Mouse (Mus musculus) bone marrow, adult 2 months (tissue): ENCODE data around the gene Tifa. TPM values are rescaled to one million over a fixed set of nuclear protein-coding genes. Genes with fewer than 3 reads are reported as not detected.

ENCODE experiments used
- H3K27ac ChIP-seq: fragments of 200-500 bp; 2 replicates; pipeline ENCODE4 v1.5.1; 2012; ENCODE audit warnings: low read depth, mild to moderate bottlenecking, control low read depth, inconsistent platforms, low read length; ENCODE audit not compliant: control insufficient read depth, poor library complexity, insufficient read depth
- H3K4me1 ChIP-seq: fragments of 200-500 bp; 2 replicates; pipeline ENCODE4 v1.6.1; 2011; ENCODE audit warnings: low read length; ENCODE audit not compliant: control insufficient read depth, insufficient read depth
- H3K4me3 ChIP-seq: fragments of 200-500 bp; replicated peaks from 2 replicates; pipeline ENCODE3; 2011; ENCODE audit warnings: mild to moderate bottlenecking, low read depth, low read length, control low read depth; ENCODE audit not compliant: control insufficient read depth
- CTCF ChIP-seq: fragments of 200-500 bp; IDR thresholded peaks from 2 replicates; pipeline ENCODE4 v1.5.1; 2011; ENCODE audit warnings: low read length, control low read depth; ENCODE audit not compliant: control insufficient read depth, insufficient read depth
- POLR2A ChIP-seq: fragments of 200-500 bp; IDR thresholded peaks from 2 replicates; pipeline ENCODE4 v1.6.1; 2011; ENCODE audit warnings: low read depth, mild to moderate bottlenecking, control low read depth, low read length, borderline replicate concordance; ENCODE audit not compliant: control insufficient read depth
- WGBS: fragments of 180-500 bp; shearing (Covaris S2); methylation state at CpG from one replicate; pipeline ENCODE4 v1.1.7; 2018; 5-methylcytosine and 5-hydroxymethylcytosine counted together
- polyA plus RNA-seq: library from polyadenylated mRNA; stranded (reverse); fragments of >200 nt; gene quantifications from 2 replicates; pipeline ENCODE4 v1.2.4, GENCODE M21; 2011; ENCODE audit warnings: low replicate concordance; ENCODE audit not compliant: missing spikeins, insufficient read depth, insufficient read length

Tifa gene
- polyA plus RNA-seq, 1 experiment: 38.2 TPM

DNA sequence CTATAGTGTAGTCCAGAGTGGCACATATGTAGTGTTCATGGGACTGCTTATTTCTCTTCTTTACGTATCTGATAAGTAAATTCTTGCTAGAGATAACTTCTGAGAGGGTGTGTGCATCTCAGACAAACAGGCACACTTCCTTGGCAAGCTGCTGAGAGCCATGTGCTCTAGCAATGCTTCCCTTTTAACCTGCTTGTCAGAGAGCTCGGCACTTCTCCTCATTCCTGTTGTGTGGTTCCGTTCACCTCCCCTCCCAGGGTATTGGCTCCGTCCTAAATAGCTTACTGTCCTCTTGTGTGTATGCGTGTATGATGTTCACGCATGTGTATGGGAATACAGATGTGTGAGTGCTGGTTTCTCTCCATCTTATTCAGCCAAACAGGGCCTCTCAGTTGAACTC, 33.1 kb upstream of the Tifa start:
- Histone ChIP-seq H3K4me1 (0 out of 2 replicates have a peak, but pooled peaks cover 1% of the 10 kb centered on the region), H3K27ac (no peak overlapping the region), H3K4me3 (no peak overlapping the region)
- TF ChIP-seq CTCF: no peak
- no peak for TF ChIP-seq POLR2A
- WGBS: 77% methylated on average over 6 of the region's 6 CpGs

DNA sequence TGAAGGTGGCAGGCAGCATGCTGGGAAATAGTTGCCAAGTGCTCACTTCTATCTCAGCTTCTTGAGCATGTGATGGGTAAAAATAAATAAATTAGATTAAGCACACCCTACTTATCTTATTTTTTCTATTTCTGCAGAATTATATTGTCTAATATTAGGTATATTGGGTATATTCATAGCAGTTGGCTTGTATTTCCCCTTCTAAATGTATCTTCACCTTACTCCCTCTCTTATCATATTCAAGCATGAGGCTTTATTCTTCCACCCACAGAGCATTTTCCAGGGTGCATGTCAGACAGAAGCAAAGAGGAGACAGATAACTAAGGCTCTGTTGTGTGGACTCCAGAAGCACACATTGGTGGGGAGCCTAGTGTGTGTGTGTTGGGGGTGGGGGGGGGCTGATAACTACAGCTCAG, 31.7 kb upstream of the Tifa start:
- H3K4me1 ChIP-seq: peaks cover 1% of the 10 kb centered on the region; the same call in 1 of the 2 replicates
- no peak overlapping the region for H3K4me3 ChIP-seq
- no peak overlapping the region for H3K27ac ChIP-seq
- TF ChIP-seq CTCF (no peak), POLR2A (no peak)

DNA sequence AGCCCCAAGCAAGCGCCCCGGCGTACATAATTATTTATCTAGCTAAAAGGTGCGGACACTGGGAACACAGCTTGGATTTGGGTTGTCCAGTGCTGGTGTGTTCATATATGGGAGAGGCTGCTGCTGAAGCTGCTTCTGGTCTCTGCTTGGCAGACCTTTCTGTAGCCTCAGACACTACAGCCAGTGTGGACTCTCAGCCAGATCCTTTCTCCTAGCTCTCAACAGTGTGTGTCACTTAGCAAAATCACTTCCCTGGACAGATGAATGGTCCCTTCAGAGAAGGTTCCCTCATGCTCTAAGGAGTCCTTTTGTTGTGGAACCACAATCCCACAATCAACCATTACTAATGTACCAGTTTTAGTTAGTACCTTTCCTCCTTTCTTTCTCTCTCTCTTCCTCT, 30.8 kb upstream of the Tifa start:
- Histone ChIP-seq H3K4me1 (peaks cover 1% of the 10 kb centered on the region; the same call in 1 of the 2 replicates), H3K4me3 (no peak overlapping the region), H3K27ac (no peak overlapping the region)
- 94% methylated on average over 4 of the region's 4 CpGs for WGBS
- no peak for TF ChIP-seq POLR2A

- TF ChIP-seq CTCF (peak; percentile 24; the same call in 1 of the 2 replicates), POLR2A (no peak)
- Histone ChIP-seq H3K27ac (no peak overlapping the region), H3K4me1 (peaks cover 1% of the 10 kb centered on the region; the same call in 1 of the 2 replicates), H3K4me3 (no peak overlapping the region)
- 12% methylated on average over 8 of the region's 8 CpGs for WGBS
Measured at GRCm38 (mm10) chr3:127759212-127759611, 30.4 kb upstream of the Tifa start.

DNA sequence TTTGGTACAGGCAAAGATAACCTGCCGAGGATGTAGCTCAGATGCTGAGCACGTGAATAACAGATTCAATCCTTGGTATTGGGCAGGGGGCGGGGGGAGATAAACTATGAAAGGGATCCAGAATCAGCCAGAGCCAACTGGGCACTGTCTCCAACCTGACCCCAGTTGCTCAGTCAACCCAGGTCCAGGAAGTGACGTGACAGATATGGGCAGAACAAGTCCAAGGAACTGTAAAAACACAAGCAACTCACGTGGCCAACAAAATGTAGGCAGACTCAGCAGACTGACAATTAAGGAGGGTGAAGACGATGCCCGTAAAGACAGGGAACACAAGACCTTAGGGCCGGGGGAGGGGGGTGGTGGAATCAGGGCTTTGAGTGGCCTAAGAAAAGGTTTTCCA, 27.2 kb upstream of the Tifa start:
- TF ChIP-seq POLR2A (no peak), CTCF (no peak)
- 62% methylated on average over 8 of the region's 8 CpGs for WGBS
- Histone ChIP-seq H3K4me3 (no peak overlapping the region), H3K27ac (no peak overlapping the region), H3K4me1 (peaks cover under 1% of the 10 kb centered on the region; the same call in 1 of the 2 replicates)

DNA sequence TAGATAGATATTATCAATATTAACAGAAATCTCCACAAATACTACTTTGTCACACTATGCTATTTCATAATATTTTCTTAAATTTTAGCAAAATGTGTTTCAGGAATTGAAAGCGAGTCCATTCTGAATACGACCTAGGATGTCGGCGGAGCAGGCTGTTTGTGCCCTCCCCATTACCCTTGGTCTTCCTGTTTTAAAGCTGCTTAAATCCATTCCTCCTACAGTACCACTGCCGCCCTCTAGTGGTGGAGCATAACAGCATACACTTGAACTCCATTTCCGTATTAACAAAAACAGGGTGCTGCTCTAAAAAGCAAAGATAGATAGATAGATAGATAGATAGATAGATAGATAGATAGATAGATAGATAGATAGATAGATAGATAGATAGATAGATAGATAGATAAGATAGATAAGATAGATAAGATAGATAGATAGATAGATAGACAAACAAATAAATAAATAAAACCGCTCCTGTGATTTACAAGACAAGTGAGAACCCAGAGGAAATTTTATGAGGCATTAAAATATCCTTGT, 26.5 kb upstream of the Tifa start:
- 13% methylated on average over 7 of the region's 7 CpGs for WGBS
- TF ChIP-seq POLR2A (no peak), CTCF (peak; percentile 69)
- H3K4me3 ChIP-seq: peak overlapping the region; percentile 35

GRCm38 (mm10) chr3:127764541-127764940, 25.1 kb upstream of the Tifa start:
- TF ChIP-seq CTCF: peak; percentile 26; the same call in 1 of the 2 replicates
- no peak for TF ChIP-seq POLR2A
- 79% methylated on average over 5 of the region's 5 CpGs for WGBS
- Histone ChIP-seq H3K4me1 (peaks cover 2% of the 10 kb centered on the region; the same call in 1 of the 2 replicates), H3K4me3 (no peak overlapping the region), H3K27ac (no peak overlapping the region)

More for the DNA sequence above, 26.5 kb upstream of the Tifa start:
- Histone ChIP-seq H3K4me1 (no peaks in the 10 kb centered on the region; the same call in 1 of the 2 replicates), H3K27ac (no peak overlapping the region)

- no peak overlapping the region for H3K27ac ChIP-seq
- H3K4me1 ChIP-seq: peaks cover 2% of the 10 kb centered on the region; the same call in 1 of the 2 replicates
- TF ChIP-seq CTCF: no peak
- no peak for TF ChIP-seq POLR2A
- 69% methylated on average over 3 of the region's 3 CpGs for WGBS
- no peak overlapping the region for H3K4me3 ChIP-seq
Measured at GRCm38 (mm10) chr3:127765971-127766370, 23.6 kb upstream of the Tifa start.

DNA sequence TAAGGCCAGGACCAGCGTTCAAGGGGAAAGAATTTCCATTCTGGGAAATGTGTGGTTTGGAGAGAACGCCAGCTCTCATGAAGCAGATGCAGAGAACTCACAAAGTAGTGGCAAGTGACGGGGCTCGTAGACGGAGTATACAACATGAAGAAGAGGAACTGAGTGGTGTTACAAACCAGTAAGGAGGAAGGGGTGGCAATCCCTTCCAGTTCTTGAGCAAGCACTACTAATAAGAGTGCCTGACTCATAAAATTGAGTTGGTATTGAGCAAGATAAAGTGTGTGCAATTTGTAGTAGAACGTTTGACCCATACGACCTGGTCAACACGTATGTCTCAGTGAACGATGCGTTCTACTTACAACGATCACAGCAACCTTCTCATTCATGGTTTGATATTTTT, 20.5 kb upstream of the Tifa start:
- Histone ChIP-seq H3K4me3 (peak overlapping the region; percentile 54), H3K27ac (peak overlapping the region; percentile 94), H3K4me1 (peaks cover 2% of the 10 kb centered on the region; the same call in 1 of the 2 replicates)
- 29% methylated on average over 11 of the region's 11 CpGs for WGBS
- no peak for TF ChIP-seq POLR2A
- TF ChIP-seq CTCF: no peak
